Mouse (Mus musculus): ENCODE results near the gene Fbxo11. TPM values are rescaled to one million over a fixed set of nuclear protein-coding genes. Genes with fewer than 3 reads are reported as not detected.

The Fbxo11 gene
- total and polyA plus RNA-seq, 3 experiments, result 9.4 to 91.4 (median 17.5) TPM

- TF ChIP-seq ZNF384 (IDR thresholded peaks at IDR 0.05; ENCODE audit: low read depth, low read length) (peak; percentile 57), ZKSCAN1 (IDR thresholded peaks at IDR 0.05; ENCODE audit: low read depth, low read length) (no peak), MXI1 (IDR thresholded peaks at IDR 0.05; ENCODE audit: low read depth, low read length) (peak; percentile 85), EP300 (IDR thresholded peaks at IDR 0.05; ENCODE audit: low read depth in 1 of 2, low read length in 2 of 2) (peak; percentile 13 to 16; a peak in 1 of 4 replicates), USF1 (IDR thresholded peaks at IDR 0.05; ENCODE audit: low read depth, low read length) (peak; percentile 94), ZC3H11A (IDR thresholded peaks at IDR 0.05; ENCODE audit: low read depth, low read length) (no peak), POLR2AphosphoS5 (IDR thresholded peaks at IDR 0.05; ENCODE audit: borderline replicate concordance, low read depth, low read length) (no peak), JUND (IDR thresholded peaks at IDR 0.05; ENCODE audit: low read depth, low read length) (no peak), ELF1 (IDR thresholded peaks at IDR 0.05; ENCODE audit: low read depth, low read length) (peak; percentile 67), GABPA (IDR thresholded peaks at IDR 0.05; ENCODE audit: low read depth, low read length) (no peak), GATA1 (IDR thresholded peaks at IDR 0.05; ENCODE audit: low read depth, low read length) (peak; percentile 41)
Measured at GRCm38 (mm10) chr17:88042099-88043086, 22.7 kb downstream of the Fbxo11 start (continued).

DNA sequence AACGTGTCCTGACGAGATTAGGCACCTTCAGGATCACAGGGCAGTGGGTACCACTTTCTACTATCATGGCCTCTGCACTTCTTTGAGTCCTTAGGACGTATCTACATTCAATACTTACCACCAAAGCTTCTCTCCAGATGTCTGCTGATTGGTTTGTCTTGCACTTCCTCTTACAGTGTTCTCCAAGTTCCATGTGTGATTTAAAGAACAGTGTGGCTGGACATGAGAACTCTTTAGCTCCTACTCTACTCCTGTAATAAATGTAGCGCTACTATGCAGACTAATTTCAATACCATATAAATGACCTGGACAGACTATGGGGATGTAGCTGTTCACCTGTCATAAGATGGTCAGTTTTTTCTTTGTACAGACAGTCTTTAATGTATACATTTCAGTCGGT, 24.3 kb downstream of the Fbxo11 start:
- H3K36me3 ChIP-seq (ENCODE audit: control insufficient read depth in 1 of 2, insufficient read depth in 2 of 2, low read length in 2 of 2), result peaks cover 0 to 21% of the 10 kb centered on the region in 2 experiments; a peak in 2 of 4 replicates
- H3K4me3 ChIP-seq (ENCODE audit: control insufficient read depth in 1 of 2, insufficient read depth in 1 of 2, low read depth in 2 of 2, low read length in 2 of 2), result no peak overlapping the region
- no peaks in the 10 kb centered on the region for H3K9me3 ChIP-seq (replicated peaks; ENCODE audit: insufficient read depth, low read length)
- peaks cover 9 to 13% of the 10 kb centered on the region in 2 experiments for H3K4me1 ChIP-seq (ENCODE audit: control insufficient read depth in 1 of 2, insufficient read depth in 2 of 2, low read length in 2 of 2)
- no peaks in the 10 kb centered on the region for H3K27me3 ChIP-seq (ENCODE audit: control insufficient read depth in 1 of 2, insufficient read depth in 2 of 2, low read length in 2 of 2)
- H3K27ac ChIP-seq (ENCODE audit: control insufficient read depth, low read depth, low read length), result no peak overlapping the region
- peak; percentile 69 for DNase-seq (ENCODE audit: low read depth, low spot score)
- H3K9ac ChIP-seq (ENCODE audit: control insufficient read depth, low read depth, low read length, poor library complexity, severe bottlenecking), result no peak overlapping the region
- TF ChIP-seq GABPA (IDR thresholded peaks at IDR 0.05; ENCODE audit: low read depth, low read length), result no peak
- no peak for TF ChIP-seq MAFK (IDR thresholded peaks at IDR 0.05; ENCODE audit: borderline replicate concordance, low read depth, low read length)
- TF ChIP-seq EP300 (IDR thresholded peaks at IDR 0.05; ENCODE audit: low read depth in 1 of 2, low read length in 2 of 2), result 0 out of 4 replicates have a peak, but pooled peaks of 1 of the 2 experiments have one; percentile 29
- 0 out of 2 replicates have a peak, but pooled peaks have one; percentile 14 for TF ChIP-seq GATA1 (IDR thresholded peaks at IDR 0.05; ENCODE audit: low read depth, low read length)
- peak; percentile 62; the same call in 1 of the 2 replicates for TF ChIP-seq MXI1 (IDR thresholded peaks at IDR 0.05; ENCODE audit: low read depth, low read length)
- TF ChIP-seq TAL1 (IDR thresholded peaks at IDR 0.05; ENCODE audit: low read length), result peak; percentile 21
- no peak for TF ChIP-seq POLR2AphosphoS5 (IDR thresholded peaks at IDR 0.05; ENCODE audit: borderline replicate concordance, low read depth, low read length)
- TF ChIP-seq MEF2A (IDR thresholded peaks at IDR 0.05; ENCODE audit: extremely low read depth, insufficient replicate concordance, low read depth, low read length, poor library complexity, severe bottlenecking), result no peak
- no peak for TF ChIP-seq MAZ (IDR thresholded peaks at IDR 0.05; ENCODE audit: low read depth, low read length)
- no peak for TF ChIP-seq POLR2A (IDR thresholded peaks at IDR 0.05; ENCODE audit: control insufficient read depth in 1 of 2, insufficient read depth in 1 of 2, low read depth in 1 of 2, low read length in 2 of 2, poor library complexity in 1 of 2)
- no peak for TF ChIP-seq NRF1 (IDR thresholded peaks at IDR 0.05; ENCODE audit: insufficient read depth, low read depth, low read length, poor library complexity, severe bottlenecking)
- no peak for TF ChIP-seq UBTF (IDR thresholded peaks at IDR 0.05; ENCODE audit: borderline replicate concordance, insufficient read depth, low read depth, low read length)
- no peak for TF ChIP-seq KAT2A (conservative IDR thresholded peaks at IDR 0.05; ENCODE audit: low read depth, low read length)
- no peak for TF ChIP-seq ZNF384 (IDR thresholded peaks at IDR 0.05; ENCODE audit: low read depth, low read length)
- TF ChIP-seq TBP (IDR thresholded peaks at IDR 0.05; ENCODE audit: low read depth, low read length), result no peak
- TF ChIP-seq SMC3 (IDR thresholded peaks at IDR 0.05; ENCODE audit: low read depth, low read length), result no peak
- TF ChIP-seq MYC (IDR thresholded peaks at IDR 0.05; ENCODE audit: low read depth, low read length), result 0 out of 2 replicates have a peak, but pooled peaks have one; percentile 28
- no peak for TF ChIP-seq CHD1 (IDR thresholded peaks at IDR 0.05; ENCODE audit: low read depth, low read length)
- 0 out of 2 replicates have a peak, but pooled peaks have one; percentile 19 for TF ChIP-seq SIN3A (IDR thresholded peaks at IDR 0.05; ENCODE audit: low read length)
- peaks cover 47% of the 10 kb centered on the region for H3K79me2 ChIP-seq (ENCODE audit: control insufficient read depth, insufficient read depth, low read length, poor library complexity)

Measured in MEL (cell line).